Mouse (Mus musculus): ENCODE measurements around the gene Ckb.

DNA sequence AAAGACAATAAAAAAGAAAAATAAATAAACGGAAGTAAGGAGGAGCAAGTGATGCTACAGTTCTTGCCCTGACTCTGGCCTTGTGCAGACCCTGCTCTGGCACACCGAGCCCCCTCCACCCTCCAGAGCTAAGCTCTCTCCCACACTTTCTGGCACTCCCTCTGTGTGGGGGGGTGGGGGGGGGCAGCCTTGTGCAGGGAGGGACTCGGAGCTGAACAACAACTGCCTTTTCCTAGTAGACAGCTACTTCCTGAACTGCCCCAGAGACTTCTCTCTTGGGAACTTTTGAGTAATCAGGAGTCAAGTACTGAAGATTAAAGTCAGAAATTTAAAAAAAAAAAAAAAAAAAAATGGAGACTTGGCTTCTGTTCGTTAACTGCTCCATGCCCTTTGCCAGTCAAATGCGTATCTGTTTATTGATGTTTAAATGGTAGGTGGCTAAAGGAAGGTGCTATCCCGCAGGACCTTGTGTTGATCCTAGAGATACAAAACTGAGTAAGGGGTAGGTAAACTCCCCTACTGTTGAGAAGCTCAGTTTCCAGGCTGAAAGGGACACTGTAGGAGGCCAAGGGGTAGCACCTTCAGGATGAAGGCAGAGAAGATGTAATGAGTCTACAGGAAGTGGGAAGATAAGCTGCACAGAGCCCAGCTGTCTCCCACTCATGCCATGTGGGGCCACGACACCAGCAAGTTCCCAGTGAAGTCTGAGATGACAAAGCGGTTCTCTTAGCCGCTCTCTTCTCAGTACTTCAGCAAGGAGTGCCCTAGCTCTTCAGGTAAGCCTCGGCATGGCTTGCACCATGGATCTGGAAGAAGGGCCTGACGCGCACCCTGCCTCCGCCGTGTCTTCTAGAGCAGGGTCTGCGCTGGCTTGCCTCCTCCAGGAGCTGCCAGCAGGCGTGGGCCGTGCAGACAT lies 8.7 kb downstream of the Ckb start:
- no peak for TF ChIP-seq GATA1 (IDR thresholded peaks at IDR 0.05; ENCODE audit: low read length)
- TF ChIP-seq TAL1 (IDR thresholded peaks at IDR 0.05; ENCODE audit: low read length), result no peak

Data from erythroblast, embryonic 14.5 days (primary cell).